Mouse (Mus musculus): Measurements from ENCODE around the gene Ccdc8. TPM values are rescaled to one million over a fixed set of nuclear protein-coding genes. Genes with fewer than 3 reads are reported as not detected.

Ccdc8 gene
- under 1 TPM in 1 of 2 experiments, not detected in 1; 0.29 TPM for total RNA-seq (2023)

GRCm38 (mm10) chr7:16992451-16992807, at the start of gene Ccdc8:
Ccdc8 (plus strand) TSS chr7:16992708.

GRCm38 (mm10) chr7:16944061-16944807, 48.3 kb upstream of the Ccdc8 start, which contains the start of gene Pnmal2:
Pnmal2 (plus strand) TSS chr7:16944682.

GRCm38 (mm10) chr7:16959539-16960187, 32.8 kb upstream of the Ccdc8 start, which contains the start of gene Pnmal1:
Pnmal1 (plus strand) TSS chr7:16959679.

GRCm38 (mm10) chr7:16982859-16983568, 9.5 kb upstream of the Ccdc8 start, which contains the start of gene Gm42372:
Gm42372 (plus strand) TSS chr7:16983086.

GRCm38 (mm10) chr7:17027588-17028343, 35.3 kb downstream of the Ccdc8 start, which contains the start of gene Ppp5c:
Ppp5c (minus strand) TSS chr7:17027924.

Other genes starting within 250 kb of the Ccdc8 start
- gene Slc1a5, start 211.4 kb upstream of the Ccdc8 start, total RNA-seq (2023), result 100 to 1,000 TPM; 137 to 141 TPM
- 100 to 1,000 TPM; 136 to 150 TPM for gene Strn4, start 176.8 kb upstream of the Ccdc8 start, total RNA-seq (2023)
- 10 to 100 TPM; 23.8 to 28.4 TPM for gene Fkrp, start 176.0 kb upstream of the Ccdc8 start, total RNA-seq (2023)
- 100 to 1,000 TPM; 225 to 233 TPM for gene Prkd2, start 149.8 kb upstream of the Ccdc8 start, total RNA-seq (2023)
- gene Dact3, start 117.4 kb upstream of the Ccdc8 start, total RNA-seq (2023), result under 1 TPM; 0.29 to 0.56 TPM
- gene Gng8, start 100.9 kb upstream of the Ccdc8 start, total RNA-seq (2023), result not detected
- 1 to 10 TPM; 1.5 to 1.9 TPM for gene Ptgir, start 86.2 kb upstream of the Ccdc8 start, total RNA-seq (2023)
- 100 to 1,000 TPM; 118 to 124 TPM for gene Calm3, start 68.6 kb upstream of the Ccdc8 start, total RNA-seq (2023)
- gene Pnmal2, start 48.0 kb upstream of the Ccdc8 start, total RNA-seq (2023), result not detected
- not detected for gene Pnmal1, start 33.0 kb upstream of the Ccdc8 start, total RNA-seq (2023)
- gene Gm42372, start 9.6 kb upstream of the Ccdc8 start, total RNA-seq (2023), result 1 to 10 TPM; 2.7 to 3.4 TPM
- 100 to 1,000 TPM in 1 of 2 experiments, 10 to 100 TPM in 1; 92.5 to 103 TPM for gene Ppp5c, start 35.2 kb downstream of the Ccdc8 start, total RNA-seq (2023)
- 1 to 10 TPM; 1.3 to 3.4 TPM for gene Hif3a, start 69.7 kb downstream of the Ccdc8 start, total RNA-seq (2023)
- gene Psg16, start 81.3 kb downstream of the Ccdc8 start, total RNA-seq (2023), result under 1 TPM in 1 of 2 experiments, not detected in 1; 0.12 TPM
- not detected for gene Ceacam3, start 157.6 kb downstream of the Ccdc8 start, total RNA-seq (2023)
- gene Psg29, start 210.8 kb downstream of the Ccdc8 start, total RNA-seq (2023), result not detected

Measured in T-cell, adult 66 days (primary cell).